Mouse (Mus musculus) liver, embryonic 13.5 days (tissue): ENCODE measurements around the gene Rasgef1b. TPM values are rescaled to one million over a fixed set of nuclear protein-coding genes. Genes with fewer than 3 reads are reported as not detected.
A peak's percentile ranks its signal among the peaks of the same experiment; 100 is the strongest.

ENCODE experiments used
- ATAC-seq: fragments of 200-750 bp; cut with Nextera tagmentation; 2 replicates; pipeline ENCODE4 v1.8.0; 2017; ENCODE audit warnings: low read depth, mild to moderate bottlenecking, moderate number of reproducible peaks, moderate library complexity
- DNase-seq: peaks from one replicate; pipeline ENCODE4 v3.0.0; 2022
- H3K27ac ChIP-seq: fragments of 300-500 bp; sonication (generic); 2 replicates; pipeline ENCODE4 v1.5.1; 2015; ENCODE audit warnings: moderate library complexity, mild to moderate bottlenecking, inconsistent platforms
- H3K27me3 ChIP-seq: fragments of 300-500 bp; sonication (generic); 2 replicates; pipeline ENCODE4 v1.6.1; 2015; ENCODE audit warnings: mild to moderate bottlenecking, inconsistent platforms
- H3K36me3 ChIP-seq: fragments of 300-500 bp; sonication (generic); 2 replicates; pipeline ENCODE4 v1.6.1; 2015; ENCODE audit warnings: mild to moderate bottlenecking, inconsistent platforms
- H3K4me1 ChIP-seq: fragments of 300-500 bp; sonication (generic); replicated peaks from 2 replicates; pipeline ENCODE4 v1.6.1; 2015; ENCODE audit warnings: inconsistent platforms
- H3K4me2 ChIP-seq: fragments of 300-500 bp; sonication (generic); 2 replicates; pipeline ENCODE4 v1.6.1; 2015; ENCODE audit warnings: inconsistent platforms, mild to moderate bottlenecking, moderate library complexity
- H3K4me3 ChIP-seq: fragments of 300-500 bp; sonication (generic); replicated peaks from 2 replicates; pipeline ENCODE4 v1.5.1; 2015; ENCODE audit warnings: mild to moderate bottlenecking, inconsistent platforms
- H3K9ac ChIP-seq: fragments of 300-500 bp; sonication (generic); 2 replicates; pipeline ENCODE4 v1.6.1; 2015; ENCODE audit warnings: mild to moderate bottlenecking, inconsistent platforms
- H3K9me3 ChIP-seq: fragments of 300-500 bp; sonication (generic); replicated peaks from 2 replicates; pipeline ENCODE4 v1.6.1; 2016; ENCODE audit warnings: inconsistent platforms
- WGBS: fragments of 180-500 bp; shearing (Covaris S2); methylation state at CpG from one replicate; pipeline ENCODE4 v1.1.7; 2015; ENCODE audit not compliant: insufficient replicate concordance; 5-methylcytosine and 5-hydroxymethylcytosine counted together
- polyA plus RNA-seq: library from polyadenylated mRNA; unstranded; fragments of >200 nt; fragmentation: Nextera tagmentation; extraction: Ambion mirVana; gene quantifications from 2 replicates; pipeline ENCODE4 v1.2.1, GENCODE M21; 2015

Gene Rasgef1b
- polyA plus RNA-seq, 1 experiment from 2014 or later, result 4.3 TPM

- WGBS, result 51% methylated on average over 8 of the region's 8 CpGs
- ATAC-seq, result no peak
These were observed 380.5 kb downstream of the Rasgef1b start for GRCm38 (mm10) chr5:99348257-99348849.

DNA sequence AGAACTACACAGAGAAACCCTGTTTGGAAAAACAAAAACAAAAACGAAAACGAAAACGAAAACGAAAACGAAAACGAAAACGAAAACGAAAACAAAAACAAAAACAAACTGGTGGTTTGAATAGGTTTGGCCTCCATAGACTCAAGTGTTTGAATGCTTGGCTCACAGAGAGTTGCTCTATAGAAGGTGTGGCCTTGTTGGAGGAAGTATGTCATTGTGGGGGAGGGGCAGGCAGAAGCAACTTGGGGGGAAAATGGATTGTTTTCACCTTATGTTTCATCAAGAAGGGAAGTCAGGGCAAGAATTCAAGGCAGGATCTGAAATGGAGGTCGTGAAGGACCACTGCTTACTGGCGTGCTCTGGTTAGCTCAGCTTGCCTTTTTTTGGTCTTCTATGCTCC, 386.3 kb downstream of the Rasgef1b start:
- 80% methylated on average over 10 of the region's 10 CpGs for WGBS
- H3K36me3 ChIP-seq, result no peaks in the 10 kb centered on the region
- no peaks in the 10 kb centered on the region for H3K27me3 ChIP-seq
- H3K4me3 ChIP-seq, result no peak overlapping the region
- DNase-seq (no peak), ATAC-seq (no peak)
- no peak overlapping the region for H3K9ac ChIP-seq
- H3K4me2 ChIP-seq, result no peak overlapping the region
- no peaks in the 10 kb centered on the region for H3K9me3 ChIP-seq
- H3K27ac ChIP-seq, result no peak overlapping the region
- H3K4me1 ChIP-seq, result peaks cover 14% of the 10 kb centered on the region; the same call in 1 of the 2 replicates

More at GRCm38 (mm10) chr5:99348257-99348849, 380.5 kb downstream of the Rasgef1b start:
- no peaks in the 10 kb centered on the region for H3K4me1 ChIP-seq
- H3K4me3 ChIP-seq, result no peak overlapping the region
- no peak overlapping the region for H3K9ac ChIP-seq
- no peaks in the 10 kb centered on the region for H3K36me3 ChIP-seq
- no peaks in the 10 kb centered on the region for H3K27me3 ChIP-seq
- no peak overlapping the region for H3K27ac ChIP-seq
- no peak for DNase-seq
- H3K9me3 ChIP-seq, result no peaks in the 10 kb centered on the region
- H3K4me2 ChIP-seq, result no peak overlapping the region

DNA sequence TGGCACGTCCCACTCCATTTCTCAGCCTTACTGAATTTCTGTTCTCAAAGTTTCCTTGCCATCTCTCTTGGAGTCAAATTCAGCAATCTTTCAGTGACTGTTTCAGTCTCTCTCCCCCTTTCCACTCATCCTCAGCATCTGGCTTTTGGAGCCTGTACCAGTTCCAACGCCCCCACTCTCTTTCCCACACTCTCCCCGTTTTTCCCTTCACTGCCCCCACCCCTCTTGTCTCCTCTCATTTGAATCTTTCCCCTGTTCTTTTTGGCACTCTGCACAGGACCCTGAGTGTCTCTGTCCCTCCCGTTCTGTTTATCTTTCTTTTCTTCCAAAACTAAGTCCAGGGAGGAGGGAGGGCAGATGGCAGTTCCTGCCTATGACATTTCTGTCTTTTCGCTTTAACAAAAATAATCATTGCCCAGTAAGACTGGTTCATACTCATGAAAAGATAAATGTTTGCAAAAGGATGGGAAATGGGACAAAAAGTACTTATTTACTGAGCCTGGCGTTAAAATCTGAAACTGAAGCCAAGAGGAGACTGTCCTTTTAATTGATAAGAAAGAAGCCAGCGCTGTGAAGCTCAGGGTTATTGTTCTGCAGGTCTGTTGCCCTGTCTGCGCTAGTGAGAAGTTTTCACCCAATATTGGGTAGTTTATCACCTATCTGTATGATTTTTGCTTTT, 388.4 kb downstream of the Rasgef1b start:
- ATAC-seq, result no peak
- H3K4me3 ChIP-seq, result no peak overlapping the region

DNA sequence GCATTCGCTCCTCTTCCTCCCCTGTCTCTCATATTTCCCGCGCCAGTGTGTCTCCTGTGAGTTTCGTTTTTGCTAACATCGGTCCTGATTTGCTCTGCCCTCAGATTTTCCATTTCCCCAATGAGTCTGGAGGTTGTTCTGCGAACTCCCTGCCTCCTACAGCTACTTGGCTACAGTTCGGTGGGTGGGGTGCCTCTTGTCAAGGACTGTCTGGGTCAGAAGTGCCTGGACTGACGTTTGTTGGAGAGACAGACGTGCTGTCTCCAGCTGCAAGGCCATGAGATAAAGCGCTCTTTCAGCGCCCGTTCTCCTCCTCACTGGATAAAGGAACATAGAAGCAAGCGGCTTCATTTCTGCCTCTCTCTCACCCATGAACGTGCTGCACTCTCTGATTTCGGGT, 389.1 kb downstream of the Rasgef1b start:
- H3K27me3 ChIP-seq, result no peaks in the 10 kb centered on the region
- DNase-seq (peak; percentile 5), ATAC-seq (peak; percentile 68)
- no peaks in the 10 kb centered on the region for H3K36me3 ChIP-seq
- no peak overlapping the region for H3K9ac ChIP-seq
- no peaks in the 10 kb centered on the region for H3K9me3 ChIP-seq
- peaks cover 14% of the 10 kb centered on the region; the same call in 1 of the 2 replicates for H3K4me1 ChIP-seq
- H3K4me3 ChIP-seq, result peak overlapping the region; percentile 14; the same call in 1 of the 2 replicates
- 36% methylated on average over 15 of the region's 15 CpGs for WGBS
- no peak overlapping the region; the same call in 1 of the 2 replicates for H3K27ac ChIP-seq
- H3K4me2 ChIP-seq, result peak overlapping the region; percentile 41

More for the DNA sequence above, 388.4 kb downstream of the Rasgef1b start:
- no peak for DNase-seq
- H3K27ac ChIP-seq, result no peak overlapping the region; the same call in 1 of the 2 replicates
- H3K36me3 ChIP-seq, result no peaks in the 10 kb centered on the region
- 62% methylated on average over 8 of the region's 8 CpGs for WGBS
- peak overlapping the region; percentile 41 for H3K4me2 ChIP-seq
- H3K4me1 ChIP-seq, result peaks cover 14% of the 10 kb centered on the region; the same call in 1 of the 2 replicates
- no peaks in the 10 kb centered on the region for H3K27me3 ChIP-seq
- H3K9me3 ChIP-seq, result no peaks in the 10 kb centered on the region
- H3K9ac ChIP-seq, result no peak overlapping the region

GRCm38 (mm10) chr5:99338826-99339225, 390.0 kb downstream of the Rasgef1b start:
- ATAC-seq, result no peak
- H3K9me3 ChIP-seq, result no peaks in the 10 kb centered on the region
- no peak overlapping the region for H3K27ac ChIP-seq
- no peak for DNase-seq
- WGBS, result 74% methylated on average over 6 of the region's 6 CpGs
- H3K27me3 ChIP-seq, result no peaks in the 10 kb centered on the region
- no peak overlapping the region for H3K9ac ChIP-seq
- no peak overlapping the region for H3K4me3 ChIP-seq
- peaks cover 16% of the 10 kb centered on the region; the same call in 1 of the 2 replicates for H3K4me1 ChIP-seq
- no peaks in the 10 kb centered on the region for H3K36me3 ChIP-seq
- H3K4me2 ChIP-seq, result no peak overlapping the region

DNA sequence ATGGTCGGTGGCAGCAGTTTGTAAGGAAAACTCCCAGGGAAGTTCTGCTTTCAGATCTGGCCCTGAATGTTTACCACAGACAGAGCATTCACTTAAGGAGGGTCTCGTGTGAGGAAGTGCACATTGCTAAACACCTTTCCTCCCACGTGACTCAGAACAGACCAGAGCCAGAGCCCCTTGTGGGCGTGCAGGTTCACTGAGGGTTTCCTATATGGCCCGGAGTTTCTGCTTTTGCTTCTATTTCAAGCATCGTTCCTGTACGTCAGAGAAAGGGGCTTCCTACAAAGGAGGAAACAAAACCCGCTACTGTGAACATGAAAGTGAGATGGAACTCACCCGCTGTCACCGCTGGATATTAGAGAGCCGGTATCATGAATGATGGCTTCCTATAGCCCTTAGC, 392.4 kb downstream of the Rasgef1b start:
- peak; percentile 5 for DNase-seq
- ATAC-seq, result peak; percentile 45; the same call in 1 of the 2 replicates
- Histone ChIP-seq H3K9ac (no peak overlapping the region), H3K4me3 (no peak overlapping the region), H3K9me3 (no peaks in the 10 kb centered on the region), H3K36me3 (no peaks in the 10 kb centered on the region), H3K4me2 (0 out of 2 replicates have a peak overlapping the region, but pooled peaks have one; percentile 17), H3K4me1 (peaks cover 24% of the 10 kb centered on the region; the same call in 1 of the 2 replicates), H3K27ac (no peak overlapping the region), H3K27me3 (no peaks in the 10 kb centered on the region)
- 20% methylated on average over 11 of the region's 11 CpGs for WGBS

DNA sequence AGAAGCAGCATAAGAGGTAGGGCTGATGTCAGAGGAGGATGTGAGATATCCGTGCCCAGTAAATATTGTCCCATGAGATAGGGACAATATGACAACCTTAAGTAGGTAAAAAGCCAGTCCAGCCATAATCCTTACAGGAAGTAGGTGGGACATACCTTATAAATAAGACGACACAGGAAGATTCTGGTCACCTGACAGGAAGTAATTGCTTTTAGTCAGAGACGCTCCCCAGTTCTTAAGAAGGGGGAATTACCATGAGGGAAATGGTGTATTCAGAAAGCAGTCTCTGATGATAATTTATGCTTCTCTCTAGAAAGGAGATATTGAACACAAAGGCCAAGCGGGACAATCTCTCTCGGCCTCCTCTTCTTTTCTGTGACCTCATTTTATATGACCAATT, 394.8 kb downstream of the Rasgef1b start:
- H3K4me3 ChIP-seq, result no peak overlapping the region
- no peak for ATAC-seq
- H3K4me2 ChIP-seq, result no peak overlapping the region
- H3K4me1 ChIP-seq, result peaks cover 12% of the 10 kb centered on the region; the same call in 1 of the 2 replicates
- no peaks in the 10 kb centered on the region for H3K27me3 ChIP-seq
- H3K9me3 ChIP-seq, result no peaks in the 10 kb centered on the region
- WGBS, result 45% methylated on average over 5 of the region's 5 CpGs
- DNase-seq, result no peak
- no peak overlapping the region for H3K27ac ChIP-seq
- no peak overlapping the region for H3K9ac ChIP-seq
- H3K36me3 ChIP-seq, result no peaks in the 10 kb centered on the region

DNA sequence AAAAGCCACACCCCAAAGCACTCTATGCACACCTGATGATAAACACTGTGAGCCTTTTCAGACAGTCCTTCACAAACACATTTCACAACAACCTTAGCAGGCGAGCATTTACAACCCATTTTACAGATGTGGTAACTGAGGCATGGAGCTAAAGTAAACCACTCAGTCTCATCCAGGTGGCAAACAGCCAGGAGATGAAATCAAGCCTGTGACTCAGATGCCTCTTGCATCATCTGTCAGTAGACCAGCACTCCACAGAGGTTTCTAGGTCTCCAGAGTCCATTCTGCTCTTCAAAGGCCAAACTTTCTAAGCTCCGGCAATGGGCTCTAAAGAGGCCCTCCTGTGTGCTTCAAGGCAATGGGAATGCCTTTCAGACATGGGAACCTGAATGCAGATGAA, 396.8 kb downstream of the Rasgef1b start:
- H3K4me2 ChIP-seq, result no peak overlapping the region
- H3K36me3 ChIP-seq, result no peaks in the 10 kb centered on the region

DNA sequence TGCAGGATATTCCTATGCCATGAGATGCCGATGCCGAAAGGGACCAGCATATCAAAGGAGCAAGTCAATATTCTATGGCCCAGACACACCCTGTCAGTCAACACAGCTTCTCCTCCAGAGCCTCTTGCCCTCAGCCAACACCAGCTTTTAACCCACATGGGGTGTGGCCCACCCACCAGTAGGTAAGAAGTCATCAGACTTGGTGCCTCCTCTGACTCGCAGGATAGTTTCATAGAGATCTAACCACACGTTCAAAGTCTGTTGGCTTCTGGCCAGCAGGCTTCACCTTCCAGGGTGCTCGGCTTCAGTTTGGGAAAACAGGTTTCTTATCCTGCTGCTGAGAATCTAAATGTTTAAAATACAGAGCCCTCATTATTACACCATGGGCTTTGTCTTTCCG, 399.8 kb downstream of the Rasgef1b start:
- no peaks in the 10 kb centered on the region for H3K36me3 ChIP-seq
- H3K4me3 ChIP-seq, result no peak overlapping the region
- no peaks in the 10 kb centered on the region for H3K27me3 ChIP-seq
- 59% methylated on average over 6 of the region's 6 CpGs for WGBS
- peaks cover 13% of the 10 kb centered on the region; the same call in 1 of the 2 replicates for H3K4me1 ChIP-seq
- H3K27ac ChIP-seq, result no peak overlapping the region
- no peak overlapping the region for H3K4me2 ChIP-seq
- H3K9ac ChIP-seq, result no peak overlapping the region
- ATAC-seq (no peak), DNase-seq (no peak)
- no peaks in the 10 kb centered on the region for H3K9me3 ChIP-seq

More for the DNA sequence above, 396.8 kb downstream of the Rasgef1b start:
- H3K9me3 ChIP-seq, result no peaks in the 10 kb centered on the region
- WGBS, result 64% methylated on average over 2 of the region's 2 CpGs
- peaks cover 10% of the 10 kb centered on the region; the same call in 1 of the 2 replicates for H3K4me1 ChIP-seq
- no peak for DNase-seq
- no peaks in the 10 kb centered on the region for H3K27me3 ChIP-seq
- no peak overlapping the region for H3K4me3 ChIP-seq
- ATAC-seq, result no peak
- H3K27ac ChIP-seq, result no peak overlapping the region
- H3K9ac ChIP-seq, result no peak overlapping the region

- ATAC-seq, result no peak
- Histone ChIP-seq H3K27me3 (no peaks in the 10 kb centered on the region), H3K27ac (no peak overlapping the region), H3K36me3 (no peaks in the 10 kb centered on the region), H3K9ac (no peak overlapping the region), H3K9me3 (no peaks in the 10 kb centered on the region), H3K4me1 (peaks cover 3% of the 10 kb centered on the region; the same call in 1 of the 2 replicates), H3K4me2 (no peak overlapping the region), H3K4me3 (no peak overlapping the region)
- no peak for DNase-seq
- WGBS, result 61% methylated on average over 2 of the region's 2 CpGs
These were observed 401.8 kb downstream of the Rasgef1b start for GRCm38 (mm10) chr5:99327019-99327418.

DNA sequence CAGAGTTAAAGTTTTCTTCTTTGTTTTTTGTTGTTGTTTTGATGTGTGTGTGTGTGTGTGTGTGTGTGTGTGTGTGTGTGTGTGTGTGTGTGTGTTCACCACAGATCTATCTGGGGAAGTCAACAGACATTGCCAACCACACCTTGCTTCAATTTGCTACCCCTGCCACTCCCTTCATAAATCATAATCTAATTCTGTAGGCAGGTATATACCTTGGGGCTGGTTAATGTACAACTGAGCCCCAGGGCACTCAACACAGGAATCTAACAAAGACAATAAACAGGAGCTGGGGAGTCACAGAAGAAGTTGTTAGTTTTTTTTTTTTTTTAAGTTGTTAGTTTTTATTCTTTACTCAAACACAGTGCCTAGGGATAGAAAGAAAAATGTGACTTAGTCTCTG, 403.6 kb downstream of the Rasgef1b start:
- ATAC-seq, result no peak

More for the DNA sequence above, 403.6 kb downstream of the Rasgef1b start:
- Histone ChIP-seq H3K4me3 (no peak overlapping the region), H3K4me1 (peaks cover 3% of the 10 kb centered on the region; the same call in 1 of the 2 replicates), H3K27me3 (no peaks in the 10 kb centered on the region), H3K9me3 (no peaks in the 10 kb centered on the region), H3K27ac (no peak overlapping the region), H3K9ac (no peak overlapping the region), H3K36me3 (no peaks in the 10 kb centered on the region), H3K4me2 (no peak overlapping the region)
- DNase-seq, result no peak
